ENCODE assay signal across 9 mouse cellular contexts in genomic region chr2:165486881-165487535, GRCm38 (mm10). TPM values are rescaled to one million over a fixed set of nuclear protein-coding genes. Genes with fewer than 3 reads are reported as not detected.
DNase-seq lines count a peak whose midpoint lies in the region; ATAC-seq lines count a peak whose summit lies in the region.
"Had no signal": no experiment of that assay in that cellular context is flagged by ENCODE, and none has a peak within 500 bp of the region (broad histone marks: within the 10 kb centered on the region; RNA-seq: fewer than 3 reads in every experiment).

No protein-coding gene starts in this region.

- no peak overlapping the region for H3K4me2 ChIP-seq in intestine, embryonic 14.5 days (ENCODE audit: low read length)
- no peak overlapping the region for H3K4me2 ChIP-seq in midbrain, embryonic 14.5 days (ENCODE audit: low read length)
- H3K4me2 ChIP-seq in stomach, embryonic 15.5 days = no peak overlapping the region

- peak; percentile 20; the same call in 1 of the 2 replicates for ATAC-seq in intestine, embryonic 14.5 days (replicated peaks; ENCODE audit: low FRiP score, low TSS enrichment, low read depth)
- ATAC-seq in midbrain, embryonic 14.5 days (ENCODE audit: low FRiP score, low TSS enrichment) = peak; percentile 64; the same call in 1 of the 2 replicates
- ATAC-seq in stomach, embryonic 15.5 days (ENCODE audit: insufficient read depth, low FRiP score, low read depth) = 0 out of 2 replicates have a peak, but pooled peaks have one; percentile 13

- H3K4me1 ChIP-seq in intestine, embryonic 14.5 days (replicated peaks; ENCODE audit: control insufficient read depth, insufficient read depth, low read length) = no peaks in the 10 kb centered on the region
- H3K4me1 ChIP-seq in limb, embryonic 10.5 days = peaks cover 26% of the 10 kb centered on the region
- H3K4me1 ChIP-seq in midbrain, embryonic 14.5 days (ENCODE audit: control insufficient read depth, insufficient read depth, low read length) = peaks cover 2% of the 10 kb centered on the region; the same call in 1 of the 2 replicates
- H3K4me1 ChIP-seq in stomach, embryonic 15.5 days = 0 out of 2 replicates have a peak, but pooled peaks cover 1% of the 10 kb centered on the region

- no peak overlapping the region for H3K4me3 ChIP-seq in intestine, embryonic 14.5 days (ENCODE audit: low read depth, low read length)
- H3K4me3 ChIP-seq in limb, embryonic 10.5 days = peak overlapping the region; percentile 8; the same call in 1 of the 2 replicates
- no peak overlapping the region for H3K4me3 ChIP-seq in midbrain, embryonic 14.5 days (replicated peaks; ENCODE audit: low read depth, low read length)
- no peak overlapping the region for H3K4me3 ChIP-seq in stomach, embryonic 15.5 days (replicated peaks)
- H3K4me3 ChIP-seq: myocyte had no signal

- no peak overlapping the region for H3K9ac ChIP-seq in intestine, embryonic 14.5 days (ENCODE audit: low read length)
- H3K9ac ChIP-seq in midbrain, embryonic 14.5 days (replicated peaks; ENCODE audit: low read length) = no peak overlapping the region
- no peak overlapping the region for H3K9ac ChIP-seq in stomach, embryonic 15.5 days

- DNase-seq in left cerebral cortex, adult 18-20 months (ENCODE audit: low spot score in 2 of 2) = peak; percentile 63 to 64
- DNase-seq in left cerebral cortex, adult 11 months (ENCODE audit: low spot score) = no peak
- peak; percentile 69 to 77 for DNase-seq in cerebellum, adult 18-20 months
- DNase-seq in forelimb bud, embryonic 11.5 days (ENCODE audit: low read depth, low spot score) = peak; percentile 65
- peak; percentile 72 for DNase-seq in intestine, embryonic 14.5 days (ENCODE audit: low spot score)
- peak; percentile 80 for DNase-seq in limb, embryonic 10.5 days (ENCODE audit: low spot score)
- DNase-seq in midbrain, embryonic 14.5 days = peak; percentile 84

- H3K27me3 ChIP-seq in intestine, embryonic 14.5 days (replicated peaks; ENCODE audit: control insufficient read depth, insufficient read depth, low read length) = no peaks in the 10 kb centered on the region
- no peaks in the 10 kb centered on the region for H3K27me3 ChIP-seq in limb, embryonic 10.5 days (ENCODE audit: low read depth, poor library complexity, severe bottlenecking)
- H3K27me3 ChIP-seq in midbrain, embryonic 14.5 days (ENCODE audit: control insufficient read depth, insufficient read depth, low read length) = no peaks in the 10 kb centered on the region
- H3K27me3 ChIP-seq in stomach, embryonic 15.5 days (replicated peaks) = no peaks in the 10 kb centered on the region

- H3K27ac ChIP-seq in intestine, embryonic 14.5 days (ENCODE audit: low read depth) = no peak overlapping the region
- H3K27ac ChIP-seq in limb, embryonic 10.5 days = peak overlapping the region; percentile 37; the same call in 1 of the 2 replicates
- no peak overlapping the region for H3K27ac ChIP-seq in midbrain, embryonic 14.5 days (replicated peaks; ENCODE audit: low read depth, low read length)
- H3K27ac ChIP-seq in stomach, embryonic 15.5 days = no peak overlapping the region

- H3K36me3 ChIP-seq in intestine, embryonic 14.5 days (ENCODE audit: control insufficient read depth, insufficient read depth, low read length) = peaks cover 28% of the 10 kb centered on the region
- peaks cover 34% of the 10 kb centered on the region for H3K36me3 ChIP-seq in limb, embryonic 10.5 days
- H3K36me3 ChIP-seq in midbrain, embryonic 14.5 days (ENCODE audit: control insufficient read depth, insufficient read depth, low read length) = peaks cover 28% of the 10 kb centered on the region
- peaks cover 21% of the 10 kb centered on the region for H3K36me3 ChIP-seq in stomach, embryonic 15.5 days

- WGBS in intestine, embryonic 14.5 days = 26% methylated on average over 8 of the region's 8 CpGs
- WGBS in limb, embryonic 10.5 days = 36% methylated on average over 8 of the region's 8 CpGs
- WGBS in midbrain, embryonic 14.5 days = 28% methylated on average over 8 of the region's 8 CpGs
- WGBS in stomach, embryonic 15.5 days = 22% methylated on average over 8 of the region's 8 CpGs

- H3K9me3 ChIP-seq in intestine, embryonic 14.5 days (ENCODE audit: control insufficient read depth, low read length) = no peaks in the 10 kb centered on the region
- H3K9me3 ChIP-seq in limb, embryonic 10.5 days (replicated peaks) = no peaks in the 10 kb centered on the region
- no peaks in the 10 kb centered on the region for H3K9me3 ChIP-seq in midbrain, embryonic 14.5 days (ENCODE audit: control insufficient read depth, low read length)
- H3K9me3 ChIP-seq in stomach, embryonic 15.5 days = no peaks in the 10 kb centered on the region

RNA-seq across cellular contexts. Expression of gene Trp53rka, which starts 6.1 kb away (rescaled TPM):
- 10 to 100 TPM; 22.9 to 23.4 TPM for total RNA-seq in left cerebral cortex, adult 18-20 months (2021)
- polyA plus RNA-seq in intestine, embryonic 14.5 days (2014; fragmentation: Nextera tagmentation; extraction: Ambion mirVana) = 35.4 and 37.1 TPM in 2 replicates
- polyA plus RNA-seq in limb, embryonic 10.5 days (2016; fragmentation: Nextera tagmentation; extraction: Ambion mirVana) = 55.9 and 56.1 TPM in 2 replicates
- polyA plus RNA-seq in midbrain, embryonic 14.5 days (2014; fragmentation: Nextera tagmentation; extraction: Ambion mirVana) = 42.8 and 44.9 TPM in 2 replicates
- polyA plus RNA-seq in stomach, embryonic 15.5 days (2015; fragmentation: Nextera tagmentation; extraction: Ambion mirVana) = 32.7 and 32.8 TPM in 2 replicates

RNA-seq across cellular contexts. Expression of gene Slc13a3, which starts 14.0 kb away (rescaled TPM):
- total RNA-seq in left cerebral cortex, adult 18-20 months (2021) = 10 to 100 TPM; 17.5 to 21.1 TPM
- 0.09 and 0.12 TPM in 2 replicates for polyA plus RNA-seq in intestine, embryonic 14.5 days (2014; fragmentation: Nextera tagmentation; extraction: Ambion mirVana)
- polyA plus RNA-seq in limb, embryonic 10.5 days (2016; fragmentation: Nextera tagmentation; extraction: Ambion mirVana) = 0.24 TPM in 1 of 2 replicates, not detected in the other
- polyA plus RNA-seq in midbrain, embryonic 14.5 days (2014; fragmentation: Nextera tagmentation; extraction: Ambion mirVana) = 3.9 and 5.5 TPM in 2 replicates
- 0.89 and 1.0 TPM in 2 replicates for polyA plus RNA-seq in stomach, embryonic 15.5 days (2015; fragmentation: Nextera tagmentation; extraction: Ambion mirVana)

RNA-seq across cellular contexts. Expression of gene Slc2a10, which starts 16.6 kb away (rescaled TPM):
- under 1 TPM; 0.87 to 0.95 TPM for total RNA-seq in left cerebral cortex, adult 18-20 months (2021)
- 4.6 and 4.7 TPM in 2 replicates for polyA plus RNA-seq in intestine, embryonic 14.5 days (2014; fragmentation: Nextera tagmentation; extraction: Ambion mirVana)
- polyA plus RNA-seq in limb, embryonic 10.5 days (2016; fragmentation: Nextera tagmentation; extraction: Ambion mirVana) = 3.0 and 4.6 TPM in 2 replicates
- 0.94 and 1.8 TPM in 2 replicates for polyA plus RNA-seq in midbrain, embryonic 14.5 days (2014; fragmentation: Nextera tagmentation; extraction: Ambion mirVana)
- 7.2 and 8.1 TPM in 2 replicates for polyA plus RNA-seq in stomach, embryonic 15.5 days (2015; fragmentation: Nextera tagmentation; extraction: Ambion mirVana)

Comparison
In these comparisons a context has a peak if more than half of its experiments do, and no peak if none do; other contexts are left out.
1. ATAC-seq: peak in every context shown above with its lines; median percentile 64 in midbrain, embryonic 14.5 days; 20 in intestine, embryonic 14.5 days; 13 in stomach, embryonic 15.5 days.